Mouse (Mus musculus) small intestine, adult 2 months (tissue): ENCODE data around the gene Gm20388.

Experiments
- CTCF ChIP-seq: fragments of 200-500 bp; IDR thresholded peaks from 2 replicates; pipeline ENCODE4 v1.5.1; 2012; ENCODE audit warnings: low read depth, mild to moderate bottlenecking, control low read depth, inconsistent platforms, low read length, moderate library complexity, mixed read lengths; ENCODE audit not compliant: insufficient replicate concordance, insufficient read length; ENCODE audit errors: extremely low read depth
- POLR2A ChIP-seq: fragments of 200-500 bp; IDR thresholded peaks from 2 replicates; pipeline ENCODE4 v1.6.1; 2012; ENCODE audit warnings: low read depth, mild to moderate bottlenecking, control low read depth, inconsistent platforms, low read length, moderate library complexity

DNA sequence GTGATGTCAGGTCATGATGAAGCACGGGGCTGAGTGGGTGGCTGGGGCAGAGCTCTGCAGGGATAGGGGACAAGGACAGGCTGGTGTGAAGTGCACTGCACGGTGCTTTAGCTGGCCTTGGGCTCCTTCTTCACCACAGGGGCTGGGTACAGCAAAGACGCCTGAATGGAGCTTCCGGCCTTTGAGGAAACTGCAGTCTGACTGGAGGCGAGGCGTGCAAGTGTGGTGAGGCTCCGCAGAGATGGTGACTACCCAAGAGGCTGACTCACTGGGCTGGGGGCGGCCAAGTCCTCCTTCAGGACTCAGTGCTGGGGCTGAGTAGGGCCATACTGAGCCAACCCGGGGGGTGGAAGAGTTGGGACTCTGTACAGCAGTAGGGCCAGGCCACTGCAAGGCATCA, 295.3 kb downstream of the Gm20388 start:
- no peak for TF ChIP-seq POLR2A
- no peak for TF ChIP-seq CTCF
